Mouse (Mus musculus) CH12.LX (cell line): ENCODE measurements around the gene Mcf2l.

Experiments
- CTCF ChIP-seq, 2 experiments: IDR thresholded peaks in 1 of 2; conservative IDR thresholded peaks in 1 of 2; 2 replicates each; pipeline ENCODE4 v1.5.1; 2011 to 2012; ENCODE audit warnings: low read depth in 2 of 2, low read length in 2 of 2, improper control_type of control experiment in 1 of 2, inconsistent platforms in 1 of 2, mild to moderate bottlenecking in 1 of 2, moderate library complexity in 1 of 2
- EP300 ChIP-seq: IDR thresholded peaks from 2 replicates; pipeline ENCODE4 v1.6.1; 2011; ENCODE audit warnings: low read length, improper control_type of control experiment
- MAX ChIP-seq: IDR thresholded peaks from 2 replicates; pipeline ENCODE4 v1.6.1; 2011; ENCODE audit warnings: low read length, improper control_type of control experiment
- MAZ ChIP-seq: IDR thresholded peaks from 2 replicates; pipeline ENCODE4 v1.6.1; 2012; ENCODE audit warnings: low read depth, mild to moderate bottlenecking, inconsistent platforms, low read length, improper control_type of control experiment, moderate library complexity
- POLR2A ChIP-seq: IDR thresholded peaks from 2 replicates; pipeline ENCODE4 v1.6.1; 2011; ENCODE audit warnings: low read depth, mild to moderate bottlenecking, improper control_type of control experiment, low read length
- RAD21 ChIP-seq: IDR thresholded peaks from 2 replicates; pipeline ENCODE4 v1.6.1; 2011; ENCODE audit warnings: low read depth, mild to moderate bottlenecking, low read length, improper control_type of control experiment, moderate library complexity
- SIN3A ChIP-seq: IDR thresholded peaks from 2 replicates; pipeline ENCODE4 v1.6.1; 2012; ENCODE audit warnings: low read length, improper control_type of control experiment, inconsistent platforms
- SMC3 ChIP-seq: IDR thresholded peaks from 2 replicates; pipeline ENCODE4 v1.6.1; 2011; ENCODE audit warnings: low read depth, low read length, improper control_type of control experiment
- TBP ChIP-seq: conservative IDR thresholded peaks from 2 replicates; pipeline ENCODE4 v1.6.1; 2011; ENCODE audit warnings: low read depth, low read length, improper control_type of control experiment
- TCF12 ChIP-seq: IDR thresholded peaks from 2 replicates; pipeline ENCODE4 v1.6.1; 2014; ENCODE audit warnings: low read depth, mild to moderate bottlenecking, inconsistent platforms, low read length, improper control_type of control experiment
- ZMIZ1 ChIP-seq: IDR thresholded peaks from 2 replicates; pipeline ENCODE4 v1.6.1; 2012; ENCODE audit warnings: low read depth, mild to moderate bottlenecking, inconsistent platforms, low read length, improper control_type of control experiment
- ZNF384 ChIP-seq: IDR thresholded peaks from 2 replicates; pipeline ENCODE4 v1.6.1; 2012; ENCODE audit warnings: low read depth, low read length, improper control_type of control experiment, inconsistent platforms

DNA sequence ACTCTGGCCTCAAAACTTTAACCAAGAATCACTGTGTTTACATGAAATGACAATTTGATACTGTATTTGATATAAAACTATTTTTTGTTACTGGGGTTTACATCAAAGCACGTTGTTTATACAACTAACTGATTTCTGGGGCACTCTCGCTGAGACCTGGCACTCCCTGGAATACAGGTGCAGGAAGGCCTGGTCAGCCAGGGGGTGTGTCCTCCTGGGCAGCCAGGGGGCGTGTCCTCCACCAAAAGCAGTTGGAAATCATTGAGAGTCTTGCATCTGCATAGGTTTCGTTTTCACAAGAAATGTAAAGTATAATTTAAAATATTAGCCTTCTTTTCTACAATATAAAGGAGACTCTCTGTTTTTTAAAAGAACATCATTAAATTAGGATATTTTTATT lies 146.0 kb downstream of the Mcf2l start:
- TF ChIP-seq TBP, result no peak
- no peak for TF ChIP-seq SIN3A
- TF ChIP-seq MAX, result no peak
- TF ChIP-seq POLR2A, result no peak
- TF ChIP-seq ZNF384, result no peak
- no peak for TF ChIP-seq CTCF (conservative IDR thresholded peaks at IDR 0.05 in 1 of 2, IDR thresholded peaks at IDR 0.05 in 1 of 2; ENCODE audit: low read depth in 2 of 2, low read length in 2 of 2)
- no peak for TF ChIP-seq ZMIZ1
- no peak for TF ChIP-seq TCF12
- TF ChIP-seq EP300, result no peak
- TF ChIP-seq MAZ, result no peak
- TF ChIP-seq RAD21, result no peak
- TF ChIP-seq SMC3, result no peak
